Mouse (Mus musculus) embryonic facial prominence, embryonic 13.5 days (tissue): Measurements from ENCODE around the gene Cisd3. TPM values are rescaled to one million over a fixed set of nuclear protein-coding genes. Genes with fewer than 3 reads are reported as not detected.

Source experiments
- ATAC-seq: fragments of 200-750 bp; cut with Nextera tagmentation; 2 replicates; pipeline ENCODE4 v1.8.0; 2017; ENCODE audit warnings: low read depth; ENCODE audit not compliant: insufficient number of reproducible peaks, insufficient read depth, low FRiP score, low TSS enrichment
- H3K27ac ChIP-seq: fragments of 300-500 bp; sonication (generic); 2 replicates; pipeline ENCODE4 v1.5.1; 2015; ENCODE audit warnings: moderate library complexity, mild to moderate bottlenecking, inconsistent platforms
- H3K27me3 ChIP-seq: fragments of 300-500 bp; sonication (generic); 2 replicates; pipeline ENCODE4 v1.6.1; 2015; ENCODE audit warnings: mild to moderate bottlenecking, inconsistent platforms
- H3K36me3 ChIP-seq: fragments of 300-500 bp; sonication (generic); 2 replicates; pipeline ENCODE4 v1.6.1; 2015; ENCODE audit warnings: mild to moderate bottlenecking, inconsistent platforms
- H3K4me1 ChIP-seq: fragments of 300-500 bp; sonication (generic); 2 replicates; pipeline ENCODE4 v1.6.1; 2015; ENCODE audit warnings: inconsistent platforms
- H3K4me2 ChIP-seq: fragments of 300-500 bp; sonication (generic); 2 replicates; pipeline ENCODE4 v1.6.1; 2015; ENCODE audit warnings: moderate library complexity, mild to moderate bottlenecking, inconsistent platforms
- H3K4me3 ChIP-seq: fragments of 300-500 bp; sonication (generic); 2 replicates; pipeline ENCODE4 v1.5.1; 2015; ENCODE audit warnings: mild to moderate bottlenecking, inconsistent platforms
- H3K9ac ChIP-seq: fragments of 300-500 bp; sonication (generic); 2 replicates; pipeline ENCODE4 v1.6.1; 2015; ENCODE audit warnings: mild to moderate bottlenecking, inconsistent platforms
- H3K9me3 ChIP-seq: fragments of 300-500 bp; sonication (generic); 2 replicates; pipeline ENCODE4 v1.6.1; 2016; ENCODE audit warnings: inconsistent platforms
- WGBS: fragments of 180-500 bp; shearing (Covaris S2); methylation state at CpG from one replicate; pipeline ENCODE4 v1.1.7; 2015; ENCODE audit warnings: mixed read lengths; 5-methylcytosine and 5-hydroxymethylcytosine counted together
- polyA plus RNA-seq: library from polyadenylated mRNA; unstranded; fragments of >200 nt; fragmentation: Nextera tagmentation; extraction: Ambion mirVana; gene quantifications from 2 replicates; pipeline ENCODE4 v1.2.1, GENCODE M21; 2015

Gene Cisd3
- polyA plus RNA-seq, 1 experiment from 2014 or later: 12.5 TPM

- H3K4me1 ChIP-seq: peaks cover 43% of the 10 kb centered on the region
- H3K27me3 ChIP-seq: no peaks in the 10 kb centered on the region
- H3K36me3 ChIP-seq: peaks cover 41% of the 10 kb centered on the region
- no peak overlapping the region for H3K4me2 ChIP-seq
- H3K4me3 ChIP-seq: no peak overlapping the region
- ATAC-seq: no peak
- 0 out of 2 replicates have a peak overlapping the region, but pooled peaks have one; percentile 58 for H3K9ac ChIP-seq
- peak overlapping the region; percentile 64; the same call in 1 of the 2 replicates for H3K27ac ChIP-seq
- 81% methylated on average over 4 of the region's 4 CpGs for WGBS
- no peaks in the 10 kb centered on the region for H3K9me3 ChIP-seq
These were observed 8.8 kb downstream of the Cisd3 start for GRCm38 (mm10) chr11:97694435-97694834.

- Histone ChIP-seq H3K36me3 (peaks cover 36% of the 10 kb centered on the region), H3K4me3 (peak overlapping the region; percentile 21)
These were observed 9.5 kb downstream of the Cisd3 start for GRCm38 (mm10) chr11:97694921-97695711.

GRCm38 (mm10) chr11:97695712-97696401, 10.2 kb downstream of the Cisd3 start:
- H3K4me3 ChIP-seq: peak overlapping the region; percentile 21

More at GRCm38 (mm10) chr11:97694921-97695711, 9.5 kb downstream of the Cisd3 start:
- Histone ChIP-seq H3K9me3 (no peaks in the 10 kb centered on the region), H3K27me3 (no peaks in the 10 kb centered on the region), H3K4me1 (peaks cover 43% of the 10 kb centered on the region), H3K4me2 (peak overlapping the region; percentile 90), H3K9ac (peak overlapping the region; percentile 58), H3K27ac (peak overlapping the region; percentile 64; the same call in 1 of the 2 replicates)
- no peak for ATAC-seq
- 44% methylated on average over 17 of the region's 17 CpGs for WGBS

GRCm38 (mm10) chr11:97696669-97697068, 11.0 kb downstream of the Cisd3 start:
- H3K36me3 ChIP-seq: peaks cover 21% of the 10 kb centered on the region
- H3K9me3 ChIP-seq: no peaks in the 10 kb centered on the region
- no peak overlapping the region for H3K9ac ChIP-seq
- H3K27me3 ChIP-seq: no peaks in the 10 kb centered on the region
- peak overlapping the region; percentile 90 for H3K4me2 ChIP-seq
- H3K27ac ChIP-seq: 0 out of 2 replicates have a peak overlapping the region, but pooled peaks have one; percentile 64
- no peak for ATAC-seq
- H3K4me3 ChIP-seq: 0 out of 2 replicates have a peak overlapping the region, but pooled peaks have one; percentile 21
- peaks cover 54% of the 10 kb centered on the region for H3K4me1 ChIP-seq
- WGBS: 60% methylated on average over 8 of the region's 8 CpGs

More at GRCm38 (mm10) chr11:97695712-97696401, 10.2 kb downstream of the Cisd3 start:
- peaks cover 29% of the 10 kb centered on the region for H3K36me3 ChIP-seq
- WGBS: 38% methylated on average over 9 of the region's 9 CpGs
- ATAC-seq: no peak
- H3K27ac ChIP-seq: peak overlapping the region; percentile 64
- H3K4me2 ChIP-seq: peak overlapping the region; percentile 90
- peaks cover 45% of the 10 kb centered on the region for H3K4me1 ChIP-seq
- no peaks in the 10 kb centered on the region for H3K27me3 ChIP-seq
- no peaks in the 10 kb centered on the region for H3K9me3 ChIP-seq
- H3K9ac ChIP-seq: peak overlapping the region; percentile 58

GRCm38 (mm10) chr11:97697199-97697890, 11.7 kb downstream of the Cisd3 start:
- 42% methylated on average over 11 of the region's 11 CpGs for WGBS
- Histone ChIP-seq H3K4me2 (peak overlapping the region; percentile 90), H3K27ac (peak overlapping the region; percentile 98), H3K9ac (peak overlapping the region; percentile 96), H3K4me3 (peak overlapping the region; percentile 94), H3K4me1 (peaks cover 59% of the 10 kb centered on the region), H3K36me3 (peaks cover 14% of the 10 kb centered on the region), H3K9me3 (no peaks in the 10 kb centered on the region), H3K27me3 (no peaks in the 10 kb centered on the region)
- no peak for ATAC-seq

- Histone ChIP-seq H3K9ac (peak overlapping the region; percentile 96), H3K36me3 (peaks cover 7% of the 10 kb centered on the region), H3K4me3 (peak overlapping the region; percentile 94), H3K4me2 (peak overlapping the region; percentile 90), H3K27ac (peak overlapping the region; percentile 98), H3K4me1 (peaks cover 59% of the 10 kb centered on the region), H3K27me3 (no peaks in the 10 kb centered on the region), H3K9me3 (no peaks in the 10 kb centered on the region)
- no peak for ATAC-seq
- WGBS: 1% methylated on average over 14 of the region's 14 CpGs
These were observed 12.4 kb downstream of the Cisd3 start for GRCm38 (mm10) chr11:97697891-97698529.

- peak overlapping the region; percentile 98 for H3K27ac ChIP-seq
- under 1% methylated on average over 62 of the region's 63 CpGs for WGBS
- H3K4me2 ChIP-seq: peak overlapping the region; percentile 90
- no peaks in the 10 kb centered on the region for H3K27me3 ChIP-seq
- peak overlapping the region; percentile 96 for H3K9ac ChIP-seq
- peak overlapping the region; percentile 94 for H3K4me3 ChIP-seq
- peaks cover 62% of the 10 kb centered on the region for H3K4me1 ChIP-seq
- H3K36me3 ChIP-seq: no peaks in the 10 kb centered on the region
- 0 out of 2 replicates have a peak, but pooled peaks have one; percentile 12 for ATAC-seq
- H3K9me3 ChIP-seq: no peaks in the 10 kb centered on the region
These were observed 13.3 kb downstream of the Cisd3 start for GRCm38 (mm10) chr11:97698741-97699611.

- Histone ChIP-seq H3K27ac (peak overlapping the region; percentile 98), H3K27me3 (no peaks in the 10 kb centered on the region), H3K36me3 (no peaks in the 10 kb centered on the region), H3K9me3 (no peaks in the 10 kb centered on the region), H3K9ac (peak overlapping the region; percentile 96), H3K4me3 (peak overlapping the region; percentile 94), H3K4me1 (peaks cover 64% of the 10 kb centered on the region), H3K4me2 (peak overlapping the region; percentile 90)
- peak; percentile 16; the same call in 1 of the 2 replicates for ATAC-seq
- WGBS: 0% methylated on average over 8 of the region's 9 CpGs
These were observed 14.0 kb downstream of the Cisd3 start for GRCm38 (mm10) chr11:97699626-97700002.

GRCm38 (mm10) chr11:97700003-97700745, 14.5 kb downstream of the Cisd3 start, which contains the start of gene Pcgf2:
Gene Pcgf2 (minus strand): TSS chr11:97700497.
- H3K27ac ChIP-seq: peak within 1 kb of the TSS; percentile 98
- WGBS: under 1% methylated on average over 85 of the region's 85 CpGs
- H3K4me1 ChIP-seq: peaks cover 60% of the 10 kb centered on the region
- H3K36me3 ChIP-seq: no peaks in the 10 kb centered on the region
- no peaks in the 10 kb centered on the region for H3K9me3 ChIP-seq
- peak within 1 kb of the TSS; percentile 94 for H3K4me3 ChIP-seq
- peak within 1 kb of the TSS; percentile 90 for H3K4me2 ChIP-seq
- no peak; the same call in 1 of the 2 replicates for ATAC-seq
- H3K27me3 ChIP-seq: no peaks in the 10 kb centered on the region
- H3K9ac ChIP-seq: peak within 1 kb of the TSS; percentile 96
